In genomic region chr1:65088567-65089356, GRCm38 (mm10) we compare ENCODE assay signal across 27 mouse cellular contexts. TPM values are rescaled to one million over a fixed set of nuclear protein-coding genes. Genes with fewer than 3 reads are reported as not detected.
DNase-seq lines count a peak whose midpoint lies in the region; ATAC-seq and TF ChIP-seq lines count a peak whose summit lies in the region.
"Had no signal": no experiment of that assay in that cellular context is flagged by ENCODE, and none has a peak within 500 bp of the region (broad histone marks: within the 10 kb centered on the region; RNA-seq: fewer than 3 reads in every experiment).

No protein-coding gene starts in this region.

- H3K36me3 ChIP-seq in liver, adult 2 months (ENCODE audit: control insufficient read depth, insufficient read depth, low read length): no peaks in the 10 kb centered on the region
- H3K36me3 ChIP-seq in C2C12 (ENCODE audit: control insufficient read depth, insufficient read depth): no peaks in the 10 kb centered on the region
- H3K36me3 ChIP-seq in kidney, embryonic 15.5 days: no peaks in the 10 kb centered on the region
- H3K36me3 ChIP-seq: hindbrain, embryonic 10.5 days; neural tube, embryonic 13.5 days; stomach, embryonic 15.5 days had no signal

- H3K9ac ChIP-seq in liver, adult 2 months (ENCODE audit: low read depth, low read length): no peak overlapping the region
- H3K9ac ChIP-seq in kidney, embryonic 15.5 days: no peak overlapping the region
- H3K9ac ChIP-seq: liver, embryonic 14.5 days; neural tube, embryonic 13.5 days; stomach, embryonic 15.5 days had no signal

- no peak for TF ChIP-seq POLR2A in liver, adult 2 months (IDR thresholded peaks at IDR 0.05; ENCODE audit: extremely low read depth, insufficient read depth, low read length)

- H3K4me2 ChIP-seq in kidney, embryonic 15.5 days: no peak overlapping the region
- H3K4me2 ChIP-seq: neural tube, embryonic 13.5 days; stomach, embryonic 15.5 days had no signal

- no peak overlapping the region for H3K4me3 ChIP-seq in liver, adult 2 months (ENCODE audit: insufficient read depth, low read depth, low read length)
- no peak overlapping the region for H3K4me3 ChIP-seq in C2C12 (ENCODE audit: insufficient read depth, poor library complexity, severe bottlenecking)
- no peak overlapping the region for H3K4me3 ChIP-seq in kidney, embryonic 15.5 days (replicated peaks)
- H3K4me3 ChIP-seq: hindbrain, embryonic 10.5 days; neural tube, embryonic 13.5 days; stomach, embryonic 15.5 days had no signal

- no peak for TF ChIP-seq CTCF in liver, adult 2 months (IDR thresholded peaks at IDR 0.05; ENCODE audit: low read depth, low read length)
- TF ChIP-seq CTCF in C2C12 (IDR thresholded peaks at IDR 0.05; ENCODE audit: control insufficient read depth, insufficient read depth, insufficient read length): no peak

- no peaks in the 10 kb centered on the region for H3K27me3 ChIP-seq in liver, adult 2 months (ENCODE audit: control insufficient read depth, insufficient read depth, low read length)
- H3K27me3 ChIP-seq in C2C12 (ENCODE audit: control insufficient read depth, insufficient read depth, insufficient read length): no peaks in the 10 kb centered on the region
- no peaks in the 10 kb centered on the region for H3K27me3 ChIP-seq in kidney, embryonic 15.5 days
- H3K27me3 ChIP-seq: neural tube, embryonic 13.5 days; stomach, embryonic 15.5 days had no signal

- H3K4me1 ChIP-seq in liver, adult 2 months (ENCODE audit: control insufficient read depth, insufficient read depth, low read length): no peaks in the 10 kb centered on the region
- no peaks in the 10 kb centered on the region for H3K4me1 ChIP-seq in kidney, embryonic 15.5 days
- H3K4me1 ChIP-seq: hindbrain, embryonic 10.5 days; neural tube, embryonic 13.5 days; stomach, embryonic 15.5 days had no signal

- no peaks in the 10 kb centered on the region for H3K9me3 ChIP-seq in kidney, embryonic 15.5 days (replicated peaks)
- H3K9me3 ChIP-seq: hindbrain, embryonic 10.5 days; neural tube, embryonic 13.5 days; stomach, embryonic 15.5 days had no signal

- H3K79me2 ChIP-seq in liver, adult 2 months (ENCODE audit: control insufficient read depth, insufficient read depth, low read length): no peaks in the 10 kb centered on the region
- H3K79me2 ChIP-seq in C2C12 (ENCODE audit: control insufficient read depth, insufficient read depth): no peaks in the 10 kb centered on the region

- WGBS in liver, adult 2 months: 85% methylated on average over 6 of the region's 6 CpGs
- 72% methylated on average over 6 of the region's 6 CpGs for WGBS in kidney, embryonic 15.5 days

- H3K27ac ChIP-seq in liver, adult 2 months (replicated peaks; ENCODE audit: insufficient read depth, low read depth, low read length): no peak overlapping the region
- no peak overlapping the region for H3K27ac ChIP-seq in kidney, embryonic 15.5 days
- H3K27ac ChIP-seq: hindbrain, embryonic 10.5 days; liver, embryonic 14.5 days; neural tube, embryonic 13.5 days; stomach, embryonic 15.5 days had no signal

- no peaks in the 10 kb centered on the region for H3K79me3 ChIP-seq in C2C12 (ENCODE audit: low read depth)

- peak; percentile 81 for ATAC-seq in megakaryocyte, adult 5-6 weeks (ENCODE audit: poor library complexity, severe bottlenecking)
- ATAC-seq in kidney, embryonic 15.5 days (replicated peaks; ENCODE audit: low FRiP score): no peak
- ATAC-seq: forebrain, embryonic 14.5 days; lung, postnatal 0 days had no signal

- H3ac ChIP-seq in C2C12 (ENCODE audit: control insufficient read depth, insufficient read length, low read depth): no peak overlapping the region

- peak; percentile 21 for DNase-seq in liver, adult 2 months (ENCODE audit: extremely low read depth, low read depth, low spot score)
- DNase-seq in liver (no peak), MN1 (ENCODE audit: low spot score) (peak; percentile 8)
- DNase-seq in kidney, postnatal 36 days: no peak
- DNase-seq in spleen, adult 18-20 months: no peak
- DNase-seq: cerebellum, adult 9-10 months; kidney, adult 9 months; kidney, postnatal 4 days; layer of hippocampus, adult 9-11 months; right cerebral cortex, postnatal 14 days; thymus, adult 18-20 months had no signal

TF ChIP-seq in C2C12, 6 proteins besides CTCF, POLR2A, EP300 and RAD21:
- peak; percentile 69 for TF ChIP-seq CEBPB (IDR thresholded peaks at IDR 0.05; ENCODE audit: low read depth)
- no peak for TF ChIP-seq MAX (IDR thresholded peaks at IDR 0.05)
- TF ChIP-seq MYOD1 (IDR thresholded peaks at IDR 0.05; ENCODE audit: control insufficient read depth, insufficient read length, low read depth): peak; percentile 61

RNA-seq across cellular contexts. Expression of gene Crygb, which starts 6.7 kb away (rescaled TPM):
- not detected in 2 replicates for total RNA-seq in liver, adult 2 months (2014; rRNA removed)
- polyA plus RNA-seq in liver, adult 2 months (2012; rRNA removed): not detected in 2 replicates
- not detected for polyA plus RNA-seq in C2C12 (2012; fragmentation: generic; extraction: Trizol)
- total RNA-seq in megakaryocyte, adult 5-6 weeks (2015): not detected in 2 replicates
- total RNA-seq in megakaryocyte, adult 5-6 weeks (2017): not detected in 2 replicates
- polyA plus RNA-seq in kidney, embryonic 15.5 days (2015; fragmentation: Nextera tagmentation; extraction: Ambion mirVana): not detected in 2 replicates
- total RNA-seq: adrenal gland, postnatal 4 days; heart, adult 8-10 months; left cerebral cortex, adult 8-10 months had no signal
- polyA plus RNA-seq: cortical plate, adult 2 months; embryonic facial prominence, embryonic 11.5 days; forebrain, embryonic 14.5 days; heart, postnatal 0 days; hindbrain, embryonic 10.5 days; limb, embryonic 11.5 days; liver, embryonic 14.5 days; lung, postnatal 0 days; stomach, embryonic 15.5 days had no signal

RNA-seq across cellular contexts. Expression of gene Cryga, which starts 14.4 kb away (rescaled TPM):
- not detected in 2 replicates for total RNA-seq in liver, adult 2 months (2014; rRNA removed)
- not detected in 2 replicates for polyA plus RNA-seq in liver, adult 2 months (2012; rRNA removed)
- not detected for polyA plus RNA-seq in C2C12 (2012; fragmentation: generic; extraction: Trizol)
- not detected in 2 replicates for total RNA-seq in megakaryocyte, adult 5-6 weeks (2015)
- not detected in 2 replicates for total RNA-seq in megakaryocyte, adult 5-6 weeks (2017)
- polyA plus RNA-seq in kidney, embryonic 15.5 days (2015; fragmentation: Nextera tagmentation; extraction: Ambion mirVana): not detected in 2 replicates
- total RNA-seq: adrenal gland, postnatal 4 days; heart, adult 8-10 months had no signal
- polyA plus RNA-seq: embryonic facial prominence, embryonic 11.5 days; heart, postnatal 0 days; hindbrain, embryonic 10.5 days; limb, embryonic 11.5 days; liver, embryonic 14.5 days; lung, postnatal 0 days; neural tube, embryonic 13.5 days; stomach, embryonic 15.5 days had no signal

RNA-seq across cellular contexts. Expression of gene Crygc, which starts 15.3 kb away (rescaled TPM):
- total RNA-seq in liver, adult 2 months (2014; rRNA removed): not detected in 2 replicates
- not detected in 2 replicates for polyA plus RNA-seq in liver, adult 2 months (2012; rRNA removed)
- not detected for polyA plus RNA-seq in C2C12 (2012; fragmentation: generic; extraction: Trizol)
- not detected in 2 replicates for total RNA-seq in megakaryocyte, adult 5-6 weeks (2015)
- not detected in 2 replicates for total RNA-seq in megakaryocyte, adult 5-6 weeks (2017)
- polyA plus RNA-seq in kidney, embryonic 15.5 days (2015; fragmentation: Nextera tagmentation; extraction: Ambion mirVana): not detected in 2 replicates
- total RNA-seq: adrenal gland, postnatal 4 days; heart, adult 8-10 months; left cerebral cortex, adult 8-10 months had no signal
- polyA plus RNA-seq: cortical plate, adult 2 months; forebrain, embryonic 14.5 days; heart, postnatal 0 days; limb, embryonic 11.5 days; liver, embryonic 14.5 days; lung, postnatal 0 days; neural tube, embryonic 13.5 days; stomach, embryonic 15.5 days had no signal

RNA-seq across cellular contexts. Expression of gene Crygd, which starts 25.5 kb away (rescaled TPM):
- not detected in 2 replicates for total RNA-seq in liver, adult 2 months (2014; rRNA removed)
- not detected in 2 replicates for polyA plus RNA-seq in liver, adult 2 months (2012; rRNA removed)
- not detected for polyA plus RNA-seq in C2C12 (2012; fragmentation: generic; extraction: Trizol)
- not detected in 2 replicates for total RNA-seq in megakaryocyte, adult 5-6 weeks (2015)
- not detected in 2 replicates for total RNA-seq in megakaryocyte, adult 5-6 weeks (2017)
- not detected in 2 replicates for polyA plus RNA-seq in kidney, embryonic 15.5 days (2015; fragmentation: Nextera tagmentation; extraction: Ambion mirVana)
- total RNA-seq: adrenal gland, postnatal 4 days; heart, adult 8-10 months; left cerebral cortex, adult 8-10 months had no signal
- polyA plus RNA-seq: cortical plate, adult 2 months; embryonic facial prominence, embryonic 11.5 days; forebrain, embryonic 14.5 days; heart, postnatal 0 days; hindbrain, embryonic 10.5 days; limb, embryonic 11.5 days; liver, embryonic 14.5 days; lung, postnatal 0 days; neural tube, embryonic 13.5 days; stomach, embryonic 15.5 days had no signal

RNA-seq across cellular contexts. Expression of gene Gm28845, which starts 30.6 kb away (rescaled TPM):
- not detected in 2 replicates for total RNA-seq in liver, adult 2 months (2014; rRNA removed)
- polyA plus RNA-seq in liver, adult 2 months (2012; rRNA removed): not detected in 2 replicates
- polyA plus RNA-seq in C2C12 (2012; fragmentation: generic; extraction: Trizol): not detected
- total RNA-seq in megakaryocyte, adult 5-6 weeks (2015): not detected in 2 replicates
- total RNA-seq in megakaryocyte, adult 5-6 weeks (2017): not detected in 2 replicates
- polyA plus RNA-seq in kidney, embryonic 15.5 days (2015; fragmentation: Nextera tagmentation; extraction: Ambion mirVana): not detected in 2 replicates
- total RNA-seq: adrenal gland, postnatal 4 days; heart, adult 8-10 months had no signal
- polyA plus RNA-seq: embryonic facial prominence, embryonic 11.5 days; forebrain, embryonic 14.5 days; heart, postnatal 0 days; hindbrain, embryonic 10.5 days; limb, embryonic 11.5 days; liver, embryonic 14.5 days; lung, postnatal 0 days; neural tube, embryonic 13.5 days; stomach, embryonic 15.5 days had no signal

Comparison
In these comparisons a context has a peak if more than half of its experiments do, and no peak if none do; other contexts are left out.
1. DNase-seq: peak in liver, adult 2 months (single experiment) and MN1 (single experiment); none in liver (single experiment), kidney, postnatal 36 days (0 of 2) and spleen, adult 18-20 months (0 of 2).